Mouse (Mus musculus) neural tube, embryonic 12.5 days (tissue): ENCODE measurements at regions not wholly inside any gene's neighbourhood (a gene's known extent, or its start where the extent isn't known, plus 50 kb on each side); places are given as distances from the start of the nearest gene placed in this dataset.
A peak's percentile ranks its signal among the peaks of the same experiment; 100 is the strongest.

Experiments used
- ATAC-seq: fragments of 200-750 bp; cut with Nextera tagmentation; 2 replicates; pipeline ENCODE4 v1.8.0; 2017; ENCODE audit warnings: low read depth, mild to moderate bottlenecking, moderate TSS enrichment, moderate library complexity; ENCODE audit not compliant: low FRiP score
- H3K27ac ChIP-seq: fragments of 300-500 bp; sonication (generic); 2 replicates; pipeline ENCODE4 v1.5.1; 2016
- H3K27me3 ChIP-seq: fragments of 300-500 bp; sonication (generic); replicated peaks from 2 replicates; pipeline ENCODE4 v1.6.1; 2016; ENCODE audit warnings: mild to moderate bottlenecking
- H3K36me3 ChIP-seq: fragments of 300-500 bp; sonication (generic); 2 replicates; pipeline ENCODE4 v1.6.1; 2016; ENCODE audit warnings: mild to moderate bottlenecking
- H3K4me1 ChIP-seq: fragments of 300-500 bp; sonication (generic); 2 replicates; pipeline ENCODE4 v1.6.1; 2016
- H3K4me2 ChIP-seq: fragments of 300-500 bp; sonication (generic); replicated peaks from 2 replicates; pipeline ENCODE4 v1.6.1; 2016; ENCODE audit warnings: mild to moderate bottlenecking
- H3K4me3 ChIP-seq: fragments of 300-500 bp; sonication (generic); 2 replicates; pipeline ENCODE4 v1.5.1; 2016
- H3K9ac ChIP-seq: fragments of 300-500 bp; sonication (generic); 2 replicates; pipeline ENCODE4 v1.6.1; 2016; ENCODE audit warnings: mild to moderate bottlenecking
- H3K9me3 ChIP-seq: fragments of 300-500 bp; sonication (generic); 2 replicates; pipeline ENCODE4 v1.6.1; 2016; ENCODE audit warnings: mild to moderate bottlenecking
- WGBS: fragments of 180-500 bp; shearing (Covaris S2); methylation state at CpG from one replicate; pipeline ENCODE4 v1.1.7; 2016; 5-methylcytosine and 5-hydroxymethylcytosine counted together

DNA sequence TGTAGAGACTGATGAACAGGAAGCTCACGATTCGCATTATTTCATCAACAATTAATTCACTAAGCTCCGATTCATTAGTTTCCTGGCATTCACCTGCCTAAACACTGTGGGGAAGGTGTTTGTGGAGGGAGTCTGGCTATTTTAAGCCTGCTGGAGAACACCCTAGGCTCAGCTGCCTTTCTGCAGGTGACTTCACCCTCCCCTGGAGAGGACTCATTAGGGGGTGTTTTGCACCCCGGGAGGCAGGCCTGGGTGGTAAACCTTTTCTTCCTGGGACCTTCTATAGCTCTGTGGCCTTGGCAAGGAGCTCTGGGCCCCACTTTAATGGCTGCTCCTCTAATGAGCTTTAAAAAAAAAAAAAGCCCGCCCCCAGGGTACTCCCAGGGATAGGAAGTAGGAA lies 55.4 kb upstream of the Bnc1 start:
- Histone ChIP-seq H3K36me3 (no peaks in the 10 kb centered on the region), H3K4me3 (no peak overlapping the region), H3K9ac (no peak overlapping the region), H3K4me1 (no peaks in the 10 kb centered on the region), H3K9me3 (no peaks in the 10 kb centered on the region), H3K27ac (no peak overlapping the region), H3K4me2 (no peak overlapping the region), H3K27me3 (no peaks in the 10 kb centered on the region)
- WGBS: 67% methylated on average over 5 of the region's 5 CpGs
- ATAC-seq: no peak

DNA sequence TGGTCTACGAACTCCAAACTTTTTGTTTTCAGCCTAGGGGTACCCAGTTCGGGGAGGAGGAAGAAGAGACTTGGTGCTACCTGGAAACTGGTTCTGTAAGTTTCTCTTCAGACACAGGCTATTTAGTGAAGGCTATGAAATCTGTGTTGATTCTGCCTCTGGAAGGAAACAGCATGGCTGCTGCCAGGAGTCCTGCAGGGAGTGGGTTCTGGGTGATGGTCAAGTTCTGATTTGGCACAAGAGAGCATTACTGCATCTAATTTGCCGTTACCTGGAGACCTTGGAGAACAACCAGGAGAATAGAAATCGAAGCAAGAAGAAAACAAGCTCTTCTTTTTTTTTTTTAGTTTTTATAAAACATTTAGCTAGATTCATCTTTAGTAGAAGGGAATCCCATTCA lies 61.3 kb upstream of the Bnc1 start:
- Histone ChIP-seq H3K36me3 (no peaks in the 10 kb centered on the region), H3K9me3 (no peaks in the 10 kb centered on the region), H3K4me3 (no peak overlapping the region), H3K4me2 (no peak overlapping the region), H3K4me1 (no peaks in the 10 kb centered on the region), H3K27ac (no peak overlapping the region), H3K27me3 (no peaks in the 10 kb centered on the region), H3K9ac (no peak overlapping the region)
- 88% methylated on average over 4 of the region's 4 CpGs for WGBS
- ATAC-seq: no peak

DNA sequence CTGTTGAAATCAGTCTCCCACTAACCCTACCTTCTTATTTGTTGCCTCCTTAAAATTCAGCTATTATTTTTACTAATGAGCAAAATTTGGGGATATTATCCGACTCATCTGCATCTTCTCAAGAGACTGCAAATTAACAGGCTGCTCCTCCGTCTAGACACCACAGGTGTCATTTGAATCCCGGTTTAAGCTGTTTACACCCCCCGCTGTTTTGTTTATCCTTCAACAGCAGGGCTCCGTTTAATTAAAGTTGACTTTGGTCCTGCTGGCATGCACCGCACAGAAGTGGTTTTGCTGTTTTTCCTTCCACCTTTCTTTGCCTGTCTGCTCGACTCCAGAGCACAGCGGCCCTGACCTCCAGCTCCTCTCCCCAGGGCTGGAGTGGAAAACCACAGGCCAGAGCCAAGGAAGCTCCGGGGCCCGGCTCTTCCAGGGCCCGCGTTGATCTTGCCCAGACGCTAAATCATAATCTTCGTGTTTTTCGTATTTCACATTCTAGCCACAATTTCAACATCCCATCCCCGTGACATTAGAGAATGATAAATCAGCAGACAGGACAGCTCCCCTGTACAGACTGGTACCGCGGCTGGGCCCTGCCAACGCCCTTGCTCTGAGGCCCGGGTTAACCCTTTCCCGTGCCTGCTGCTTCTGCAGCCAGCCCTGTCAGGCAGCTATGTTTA lies 64.6 kb upstream of the Bnc1 start:
- Histone ChIP-seq H3K4me3 (no peak overlapping the region), H3K9me3 (no peaks in the 10 kb centered on the region), H3K27ac (no peak overlapping the region), H3K9ac (no peak overlapping the region), H3K36me3 (no peaks in the 10 kb centered on the region), H3K4me2 (peak overlapping the region; percentile 50), H3K4me1 (no peaks in the 10 kb centered on the region), H3K27me3 (no peaks in the 10 kb centered on the region)
- WGBS: 2% methylated on average over 21 of the region's 21 CpGs
- ATAC-seq: no peak

DNA sequence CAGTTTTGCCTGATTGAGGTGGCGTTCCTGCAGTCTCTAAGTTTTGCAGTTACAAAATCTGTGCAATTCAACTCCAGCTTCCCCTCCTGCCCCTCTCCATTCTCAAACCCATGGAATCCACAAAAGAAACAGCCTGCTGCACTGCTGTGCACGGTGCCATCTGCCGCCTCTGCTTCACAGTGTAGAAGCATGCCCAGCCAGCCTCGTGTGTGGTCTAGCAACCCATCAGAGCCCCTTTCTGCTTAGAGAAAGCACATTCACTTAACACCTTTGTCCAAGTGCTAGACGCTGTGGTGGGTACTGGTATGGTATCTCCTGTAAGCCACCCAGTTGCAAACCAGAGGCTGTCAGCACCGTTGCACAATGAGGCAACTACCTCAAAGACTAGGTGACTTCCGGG lies 71.3 kb upstream of the Bnc1 start:
- H3K9ac ChIP-seq: no peak overlapping the region
- no peak for ATAC-seq
- no peaks in the 10 kb centered on the region for H3K9me3 ChIP-seq
- H3K4me3 ChIP-seq: no peak overlapping the region
- no peaks in the 10 kb centered on the region for H3K36me3 ChIP-seq
- WGBS: 67% methylated on average over 7 of the region's 7 CpGs
- no peaks in the 10 kb centered on the region for H3K4me1 ChIP-seq
- no peak overlapping the region for H3K4me2 ChIP-seq
- no peaks in the 10 kb centered on the region for H3K27me3 ChIP-seq
- no peak overlapping the region for H3K27ac ChIP-seq

DNA sequence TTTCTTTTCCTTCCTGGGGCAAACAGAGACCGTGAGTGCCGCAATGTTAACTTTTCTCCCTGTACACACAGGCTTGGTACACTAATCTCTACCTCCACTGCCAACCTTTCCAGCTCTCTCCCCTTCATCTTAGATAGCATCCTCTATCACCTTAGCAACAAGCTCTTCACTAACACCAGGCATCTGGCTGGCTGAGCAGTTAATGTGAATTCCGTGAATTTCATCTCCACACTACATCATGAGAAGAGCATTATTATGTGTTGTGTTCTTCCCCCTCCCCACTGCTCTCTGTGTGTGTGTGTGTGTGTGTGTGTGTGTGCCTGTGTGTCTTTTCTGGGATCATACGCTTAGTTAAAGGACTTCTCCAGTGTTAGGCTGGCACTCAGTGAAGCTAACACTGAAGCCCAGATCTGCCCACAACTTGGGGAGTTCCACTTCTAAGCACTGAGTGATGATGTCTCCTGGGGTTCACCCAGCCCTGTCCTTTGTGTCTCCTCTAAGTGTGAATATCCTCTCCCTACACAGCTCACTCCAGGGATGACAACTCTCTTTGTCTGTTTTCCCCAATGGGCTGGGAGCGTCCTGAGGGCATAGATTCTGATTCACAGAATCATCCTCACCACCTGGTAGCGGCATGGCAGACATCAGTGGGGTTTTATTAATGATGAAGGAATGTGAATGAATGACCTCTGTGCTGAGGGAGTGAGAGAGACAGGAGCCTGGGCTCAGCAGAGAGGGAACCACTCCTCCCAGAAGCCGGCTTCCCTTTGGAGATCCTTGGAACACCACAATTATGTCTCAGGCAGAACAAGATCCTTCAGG lies 77.7 kb upstream of the Bnc1 start:
- no peaks in the 10 kb centered on the region for H3K4me1 ChIP-seq
- H3K27ac ChIP-seq: no peak overlapping the region
- no peak overlapping the region for H3K4me3 ChIP-seq
- H3K36me3 ChIP-seq: no peaks in the 10 kb centered on the region
- WGBS: 65% methylated on average over 7 of the region's 7 CpGs
- no peak overlapping the region for H3K4me2 ChIP-seq
- no peak overlapping the region for H3K9ac ChIP-seq
- ATAC-seq: no peak
- H3K9me3 ChIP-seq: no peaks in the 10 kb centered on the region
- no peaks in the 10 kb centered on the region for H3K27me3 ChIP-seq

DNA sequence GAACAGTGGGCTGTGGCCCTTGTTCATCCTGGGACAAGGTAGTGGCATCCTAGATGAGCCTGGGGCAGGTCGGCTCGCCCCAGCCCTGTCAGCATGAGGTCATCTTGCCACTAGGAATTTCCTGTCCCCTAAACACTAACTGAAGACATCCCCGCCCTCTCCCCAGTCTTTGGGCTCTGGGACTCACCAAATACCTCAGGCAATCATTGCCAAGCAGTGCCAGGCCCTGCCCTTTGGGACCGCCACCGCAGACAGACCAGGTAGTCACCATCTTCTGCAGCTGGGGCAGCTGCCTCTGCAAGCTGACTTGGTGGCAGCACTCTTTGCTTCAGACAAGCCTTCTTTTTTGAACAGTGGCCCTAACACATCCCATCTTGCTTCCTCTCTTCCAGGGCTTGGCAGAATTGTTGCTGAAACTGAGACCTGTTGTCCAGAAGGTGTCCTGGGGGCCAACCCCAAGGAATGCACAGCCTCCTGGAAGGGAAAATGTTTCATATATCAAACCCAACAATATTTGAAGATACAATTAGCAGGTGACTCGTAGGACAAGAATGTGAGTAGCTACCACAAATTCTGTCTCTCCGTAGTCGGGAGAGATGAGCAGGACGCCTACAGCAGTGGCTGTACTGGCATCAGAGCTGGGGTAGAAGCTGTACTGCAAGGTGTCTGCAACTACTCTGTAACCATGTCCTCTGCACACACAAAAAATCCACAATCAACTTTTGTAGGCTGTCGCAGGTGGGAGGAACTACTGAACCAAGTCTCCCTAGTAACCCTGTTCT lies 79.0 kb upstream of the Bnc1 start:
- no peak overlapping the region for H3K9ac ChIP-seq
- H3K4me2 ChIP-seq: no peak overlapping the region
- WGBS: 82% methylated on average over 10 of the region's 10 CpGs
- H3K9me3 ChIP-seq: no peaks in the 10 kb centered on the region
- H3K36me3 ChIP-seq: no peaks in the 10 kb centered on the region
- H3K4me3 ChIP-seq: no peak overlapping the region
- no peaks in the 10 kb centered on the region for H3K4me1 ChIP-seq
- no peak for ATAC-seq
- no peaks in the 10 kb centered on the region for H3K27me3 ChIP-seq
- no peak overlapping the region for H3K27ac ChIP-seq

DNA sequence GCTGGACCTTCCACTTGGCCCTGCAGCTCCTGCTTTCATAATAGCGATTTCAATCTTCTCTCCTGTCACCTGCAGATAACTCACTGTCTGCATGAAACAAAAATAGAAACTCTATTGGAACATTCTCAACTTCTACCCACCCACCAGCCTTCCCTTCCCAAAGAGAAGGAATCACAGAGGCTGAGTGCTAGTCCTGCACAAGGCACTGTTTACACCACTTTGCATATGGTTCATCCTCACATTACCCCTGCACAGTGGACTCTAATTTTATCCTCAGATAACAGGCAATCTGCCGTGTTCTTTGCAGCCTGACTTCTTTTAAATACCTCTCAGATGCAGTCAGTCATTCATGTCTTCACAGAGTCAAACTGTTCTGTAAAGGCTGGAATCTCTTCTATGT lies 83.3 kb upstream of the Bnc1 start:
- 94% methylated on average over 2 of the region's 2 CpGs for WGBS

DNA sequence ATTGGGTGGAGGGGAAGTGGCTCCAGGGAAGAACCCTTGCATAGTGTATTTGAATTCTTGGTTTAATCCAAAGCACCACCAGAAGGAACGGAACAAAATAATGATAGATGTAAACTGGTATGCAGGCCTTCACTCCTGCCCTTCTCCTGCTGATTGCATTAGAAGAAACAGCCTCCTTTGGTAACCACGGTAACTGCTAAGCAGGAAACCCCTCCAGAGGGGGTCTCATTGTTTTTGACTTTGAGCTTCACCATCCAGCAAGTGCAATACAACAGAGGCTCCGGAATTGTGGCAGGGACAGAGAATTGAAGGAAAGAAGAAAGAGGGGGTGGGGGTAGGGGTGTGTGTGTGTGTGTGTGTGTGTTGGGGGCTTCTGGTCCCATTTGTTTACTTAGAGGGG lies 89.8 kb upstream of the Bnc1 start:
- Histone ChIP-seq H3K4me1 (0 out of 2 replicates have a peak, but pooled peaks cover 5% of the 10 kb centered on the region), H3K9ac (no peak overlapping the region), H3K27ac (no peak overlapping the region), H3K27me3 (no peaks in the 10 kb centered on the region), H3K36me3 (no peaks in the 10 kb centered on the region), H3K4me3 (no peak overlapping the region), H3K9me3 (no peaks in the 10 kb centered on the region), H3K4me2 (no peak overlapping the region)
- WGBS: 11% methylated on average over 3 of the region's 3 CpGs
- ATAC-seq: no peak

More for the DNA sequence above, 83.3 kb upstream of the Bnc1 start:
- Histone ChIP-seq H3K27me3 (no peaks in the 10 kb centered on the region), H3K4me1 (no peaks in the 10 kb centered on the region), H3K4me2 (no peak overlapping the region), H3K36me3 (no peaks in the 10 kb centered on the region), H3K4me3 (no peak overlapping the region), H3K9me3 (no peaks in the 10 kb centered on the region), H3K27ac (no peak overlapping the region), H3K9ac (no peak overlapping the region)
- no peak for ATAC-seq

DNA sequence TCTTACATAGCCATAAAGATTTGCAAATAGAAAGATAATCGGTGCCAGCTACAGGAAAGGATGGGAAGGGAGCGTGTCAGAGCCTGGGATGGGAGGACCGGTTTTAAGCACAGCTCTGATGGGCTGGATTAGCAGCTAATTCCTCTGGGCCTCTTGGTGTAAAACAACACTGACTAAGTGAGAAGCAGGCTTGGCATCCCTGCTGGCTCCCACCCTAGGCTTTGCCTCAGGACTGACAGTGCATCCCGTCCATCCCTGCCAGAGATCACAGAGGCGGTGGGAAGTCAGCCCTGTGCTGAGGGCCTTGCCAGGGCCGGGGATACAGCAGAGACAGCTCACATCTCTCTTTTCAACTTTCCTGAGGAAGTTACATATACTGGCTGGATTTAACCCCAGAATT lies 90.8 kb upstream of the Sh3gl3 start:
- no peak overlapping the region for H3K4me2 ChIP-seq
- no peak overlapping the region for H3K9ac ChIP-seq

DNA sequence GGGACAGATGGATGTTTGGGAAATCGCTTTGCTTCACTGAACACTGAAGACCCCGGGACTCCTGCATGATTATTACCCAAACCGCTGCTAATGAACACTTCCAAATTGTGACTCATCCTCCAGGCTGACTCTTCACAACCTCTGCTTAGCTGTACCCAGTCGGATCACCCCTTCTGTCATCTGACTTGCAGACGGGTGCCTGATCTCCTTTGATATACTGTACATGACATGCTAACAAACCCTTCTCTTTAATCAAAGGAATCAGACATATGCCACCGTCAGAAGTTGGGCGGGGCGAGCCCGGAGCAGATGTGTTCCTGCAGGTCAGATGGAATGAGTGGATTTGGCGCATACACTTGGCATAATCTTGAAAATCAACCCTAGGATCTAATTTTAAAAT lies 89.2 kb upstream of the Sh3gl3 start:
- H3K4me2 ChIP-seq: no peak overlapping the region
- H3K4me1 ChIP-seq: 0 out of 2 replicates have a peak, but pooled peaks cover 5% of the 10 kb centered on the region
- H3K9me3 ChIP-seq: no peaks in the 10 kb centered on the region
- H3K9ac ChIP-seq: no peak overlapping the region
- ATAC-seq: no peak
- WGBS: 84% methylated on average over 10 of the region's 10 CpGs
- no peak overlapping the region for H3K27ac ChIP-seq
- no peak overlapping the region for H3K4me3 ChIP-seq
- no peaks in the 10 kb centered on the region for H3K27me3 ChIP-seq
- H3K36me3 ChIP-seq: no peaks in the 10 kb centered on the region

More for the DNA sequence above, 90.8 kb upstream of the Sh3gl3 start:
- Histone ChIP-seq H3K36me3 (no peaks in the 10 kb centered on the region), H3K27ac (no peak overlapping the region), H3K27me3 (no peaks in the 10 kb centered on the region), H3K4me1 (0 out of 2 replicates have a peak, but pooled peaks cover 5% of the 10 kb centered on the region), H3K4me3 (no peak overlapping the region), H3K9me3 (no peaks in the 10 kb centered on the region)
- no peak for ATAC-seq
- 43% methylated on average over 6 of the region's 6 CpGs for WGBS

DNA sequence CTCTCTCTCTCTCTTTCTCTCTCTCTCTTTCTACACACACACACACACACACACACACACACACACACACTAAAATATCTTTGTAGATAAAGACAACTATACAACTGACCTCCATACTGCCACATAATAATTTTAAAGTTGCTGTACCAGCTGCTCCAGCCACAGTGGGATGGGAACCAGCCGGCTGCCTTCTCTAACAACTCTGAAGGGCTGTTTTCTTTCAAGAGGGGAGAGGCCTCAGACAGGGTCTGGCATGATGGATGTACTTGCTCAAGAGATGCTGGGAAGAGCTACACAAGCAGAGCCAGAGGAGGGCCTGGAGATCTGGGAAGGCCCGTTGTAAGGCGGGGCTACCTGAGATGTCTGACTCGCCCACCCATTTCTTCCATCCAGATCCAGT lies 88.4 kb upstream of the Sh3gl3 start:
- 85% methylated on average over 4 of the region's 4 CpGs for WGBS
- Histone ChIP-seq H3K9ac (no peak overlapping the region), H3K4me2 (no peak overlapping the region), H3K4me3 (no peak overlapping the region), H3K27ac (no peak overlapping the region), H3K9me3 (no peaks in the 10 kb centered on the region), H3K27me3 (no peaks in the 10 kb centered on the region), H3K36me3 (no peaks in the 10 kb centered on the region), H3K4me1 (0 out of 2 replicates have a peak, but pooled peaks cover 5% of the 10 kb centered on the region)
- ATAC-seq: no peak

DNA sequence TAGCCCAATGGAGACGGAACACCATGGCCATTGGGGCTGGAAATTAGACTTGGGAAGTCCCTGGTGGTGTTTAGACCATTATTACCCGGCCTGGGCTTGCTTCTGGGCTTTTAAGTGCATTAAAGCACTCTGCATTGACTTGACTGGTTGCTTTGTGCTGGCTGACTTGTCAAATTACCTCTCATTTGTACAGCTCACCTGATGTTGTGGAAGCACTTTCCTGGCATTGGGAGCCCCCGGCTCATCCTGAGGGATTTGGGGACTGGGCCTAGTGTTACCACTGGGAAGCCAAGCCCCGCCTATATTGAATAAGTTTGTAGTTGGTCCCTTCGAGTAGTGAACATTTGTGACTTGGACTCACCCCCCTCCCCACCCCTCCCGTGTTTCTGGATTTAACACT lies 75.5 kb upstream of the Sh3gl3 start:
- Histone ChIP-seq H3K4me3 (no peak overlapping the region), H3K9me3 (no peaks in the 10 kb centered on the region), H3K27me3 (no peaks in the 10 kb centered on the region), H3K4me2 (no peak overlapping the region), H3K27ac (no peak overlapping the region), H3K4me1 (no peaks in the 10 kb centered on the region), H3K36me3 (no peaks in the 10 kb centered on the region), H3K9ac (no peak overlapping the region)
- no peak for ATAC-seq
- WGBS: 68% methylated on average over 6 of the region's 6 CpGs
